Mouse (Mus musculus): ENCODE data around the gene Cep78.

- TF ChIP-seq CTCF (IDR thresholded peaks at IDR 0.05; ENCODE audit: low read depth) (no peak), EP300 (optimal IDR thresholded peaks at IDR 0.05) (no peak)
Measured at GRCm38 (mm10) chr19:15924866-15925718, 59.7 kb downstream of the Cep78 start.
